Mouse (Mus musculus) heart, postnatal 0 days (tissue): ENCODE measurements around the gene Jakmip3. TPM values are rescaled to one million over a fixed set of nuclear protein-coding genes. Genes with fewer than 3 reads are reported as not detected.

Experiments used
- ATAC-seq: fragments of 200-750 bp; cut with Nextera tagmentation; 2 replicates; pipeline ENCODE4 v1.8.0; 2017; ENCODE audit warnings: low read depth, moderate number of reproducible peaks, moderate library complexity; ENCODE audit not compliant: insufficient read depth
- DNase-seq: peaks from one replicate; pipeline ENCODE4 v3.0.0-alpha.2; 2016; ENCODE audit warnings: low spot score
- H3K27ac ChIP-seq: fragments of 300-500 bp; sonication (generic); 2 replicates; pipeline ENCODE4 v1.5.1; 2014; ENCODE audit warnings: low read depth, mild to moderate bottlenecking
- H3K27me3 ChIP-seq: fragments of 300-500 bp; sonication (generic); 2 replicates; pipeline ENCODE4 v1.6.1; 2014; ENCODE audit warnings: low read length, mixed read lengths; ENCODE audit not compliant: control insufficient read depth, insufficient read depth
- H3K36me3 ChIP-seq: fragments of 300-500 bp; sonication (generic); replicated peaks from 2 replicates; pipeline ENCODE4 v1.6.1; 2014; ENCODE audit warnings: low read length, mixed read lengths; ENCODE audit not compliant: control insufficient read depth, insufficient read depth
- H3K4me1 ChIP-seq: fragments of 300-500 bp; sonication (generic); 2 replicates; pipeline ENCODE4 v1.6.1; 2014; ENCODE audit warnings: antibody characterized with exemption; ENCODE audit not compliant: control insufficient read depth, insufficient read depth
- H3K4me2 ChIP-seq: fragments of 300-500 bp; sonication (generic); 2 replicates; pipeline ENCODE4 v1.6.1; 2014; ENCODE audit warnings: low read depth, mild to moderate bottlenecking, low read length, moderate library complexity
- H3K4me3 ChIP-seq: fragments of 300-500 bp; sonication (generic); 2 replicates; pipeline ENCODE4 v1.5.1; 2014; ENCODE audit warnings: low read depth, low read length
- H3K9ac ChIP-seq: fragments of 300-500 bp; sonication (generic); replicated peaks from 2 replicates; pipeline ENCODE4 v1.6.1; 2014; ENCODE audit warnings: low read depth, low read length, mixed read lengths
- H3K9me3 ChIP-seq: fragments of 300-500 bp; sonication (generic); replicated peaks from 2 replicates; pipeline ENCODE4 v1.6.1; 2016; ENCODE audit warnings: low read length; ENCODE audit not compliant: control insufficient read depth
- CTCF ChIP-seq: IDR thresholded peaks from 2 replicates; pipeline ENCODE4 v1.5.1; 2016; ENCODE audit warnings: antibody characterized with exemption, control low read depth, low read depth
- EP300 ChIP-seq: IDR thresholded peaks from 2 replicates; pipeline ENCODE4 v1.6.1; 2016; ENCODE audit warnings: antibody characterized with exemption, low read depth
- WGBS: fragments of 180-500 bp; shearing (Covaris S2); extraction: QIAGEN DNeasy Blood & Tissue Kit; methylation state at CpG from one replicate; pipeline ENCODE4 v1.1.7; 2014; 5-methylcytosine and 5-hydroxymethylcytosine counted together
- polyA plus RNA-seq: library from polyadenylated mRNA; unstranded; fragments of >200 nt; fragmentation: Nextera tagmentation; extraction: Ambion mirVana; gene quantifications from 2 replicates; pipeline ENCODE4 v1.2.1, GENCODE M21; 2015
- total RNA-seq: library from RNA; depleted of rRNA; stranded (reverse); fragments of >200 nt; gene quantifications from 2 replicates; pipeline ENCODE4 v1.2.3, GENCODE M21; 2014; ENCODE audit warnings: low replicate concordance

Jakmip3 gene
- total and polyA plus RNA-seq, 2 experiments from 2014 or later: not detected

DNA sequence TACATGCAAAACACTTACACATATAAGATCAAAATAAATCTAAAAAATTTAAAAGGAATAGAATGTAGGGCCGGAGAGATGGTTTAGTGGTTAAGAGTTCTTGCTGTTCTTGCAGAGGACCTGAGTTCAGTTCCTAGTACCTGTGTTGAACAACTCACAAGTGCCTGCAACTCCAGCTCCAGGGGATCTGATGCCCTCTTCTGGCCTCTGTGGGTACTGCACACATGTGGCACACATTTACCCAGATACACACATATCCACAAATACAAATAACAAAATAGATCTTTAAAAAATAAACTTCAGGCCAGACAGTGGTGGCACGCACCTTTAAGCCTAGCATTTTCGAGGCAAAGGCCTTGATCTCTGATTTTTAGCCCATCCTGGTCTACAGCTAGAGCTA, 6.0 kb upstream of the Jakmip3 start:
- Histone ChIP-seq H3K4me1 (no peaks in the 10 kb centered on the region), H3K27me3 (peaks cover 13% of the 10 kb centered on the region), H3K9me3 (no peaks in the 10 kb centered on the region), H3K27ac (no peak overlapping the region), H3K4me3 (no peak overlapping the region), H3K4me2 (no peak overlapping the region), H3K9ac (no peak overlapping the region), H3K36me3 (no peaks in the 10 kb centered on the region)
- WGBS: 83% methylated on average over 3 of the region's 3 CpGs
- DNase-seq: no peak
- TF ChIP-seq EP300 (no peak), CTCF (no peak)
- no peak for ATAC-seq

DNA sequence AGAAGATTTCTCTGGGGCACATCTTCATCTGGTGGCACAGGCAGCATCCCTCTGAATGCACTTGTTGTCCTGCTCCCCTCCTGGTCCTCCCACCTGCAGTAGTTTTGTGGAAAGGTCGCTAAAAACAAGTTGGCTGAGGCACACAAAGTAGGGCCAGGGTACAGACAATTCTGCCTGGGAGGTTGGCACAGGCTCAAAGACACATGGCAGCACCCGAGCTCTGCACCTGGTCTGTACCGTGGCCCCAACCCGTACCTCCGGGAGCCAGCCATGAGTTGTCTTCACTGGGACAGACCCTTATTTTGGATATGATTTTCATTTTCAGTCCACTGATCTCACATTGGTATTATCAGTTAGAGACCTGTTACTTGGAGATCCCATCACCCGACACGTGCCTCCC, 1.5 kb upstream of the Jakmip3 start:
- H3K4me3 ChIP-seq: no peak overlapping the region
- H3K27me3 ChIP-seq: peaks cover 57% of the 10 kb centered on the region
- H3K9me3 ChIP-seq: no peaks in the 10 kb centered on the region
- H3K4me2 ChIP-seq: no peak overlapping the region
- ATAC-seq (no peak), DNase-seq (no peak)
- WGBS: 76% methylated on average over 7 of the region's 7 CpGs
- peaks cover 4% of the 10 kb centered on the region; the same call in 1 of the 2 replicates for H3K4me1 ChIP-seq
- no peak overlapping the region for H3K27ac ChIP-seq
- TF ChIP-seq CTCF (no peak), EP300 (no peak)
- H3K9ac ChIP-seq: no peak overlapping the region
- no peaks in the 10 kb centered on the region for H3K36me3 ChIP-seq

DNA sequence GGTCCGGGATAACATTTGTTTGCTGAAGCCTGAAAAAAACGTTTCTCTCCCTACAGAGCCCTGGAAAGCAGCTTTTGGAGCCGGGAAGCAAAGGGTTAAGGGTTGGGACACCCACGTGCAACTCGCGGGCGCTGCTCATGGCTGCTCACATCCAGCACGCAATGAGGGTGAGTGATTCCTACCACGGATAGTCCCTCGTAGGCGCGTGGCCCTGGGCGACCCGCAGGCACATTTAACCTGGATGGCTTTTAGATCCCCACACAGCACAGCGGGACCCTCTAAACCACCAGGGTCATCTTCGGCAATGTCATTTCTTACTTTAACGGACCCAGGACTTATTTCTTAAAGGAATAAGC, 296 bp upstream of the Jakmip3 start:
- H3K27ac ChIP-seq: no peak overlapping the region
- ATAC-seq (0 out of 2 replicates have a peak, but pooled peaks have one; percentile 33), DNase-seq (no peak)
- H3K9me3 ChIP-seq: no peaks in the 10 kb centered on the region
- H3K4me2 ChIP-seq: peak overlapping the region; percentile 76
- H3K9ac ChIP-seq: no peak overlapping the region
- TF ChIP-seq CTCF (no peak), EP300 (no peak)
- peaks cover 59% of the 10 kb centered on the region for H3K27me3 ChIP-seq
- H3K36me3 ChIP-seq: no peaks in the 10 kb centered on the region
- WGBS: 2% methylated on average over 17 of the region's 17 CpGs
- peak overlapping the region; percentile 52 for H3K4me3 ChIP-seq
- H3K4me1 ChIP-seq: peaks cover 4% of the 10 kb centered on the region; the same call in 1 of the 2 replicates

DNA sequence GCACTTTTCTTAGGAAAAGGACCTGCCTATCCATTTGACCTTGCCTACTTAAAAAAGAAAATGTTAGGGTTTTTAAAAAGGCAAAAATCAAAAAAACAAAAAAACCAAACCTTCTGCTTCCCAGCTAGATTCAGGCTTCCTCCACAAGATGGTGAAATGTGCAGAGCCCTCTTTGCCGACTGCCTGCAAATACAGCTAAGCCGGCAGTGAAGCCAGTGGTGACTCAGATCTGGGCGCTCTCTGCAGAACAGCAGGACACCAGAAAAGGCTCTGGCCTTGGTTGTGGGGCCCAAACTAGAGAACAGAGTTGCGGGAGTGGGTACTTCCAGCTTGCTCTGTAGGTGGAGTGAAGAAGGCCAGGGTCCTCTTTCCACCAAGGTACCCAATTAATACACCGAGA, 1.0 kb downstream of the Jakmip3 start:
- Histone ChIP-seq H3K9me3 (no peaks in the 10 kb centered on the region), H3K4me1 (peaks cover 4% of the 10 kb centered on the region; the same call in 1 of the 2 replicates), H3K27me3 (peaks cover 57% of the 10 kb centered on the region)

DNA sequence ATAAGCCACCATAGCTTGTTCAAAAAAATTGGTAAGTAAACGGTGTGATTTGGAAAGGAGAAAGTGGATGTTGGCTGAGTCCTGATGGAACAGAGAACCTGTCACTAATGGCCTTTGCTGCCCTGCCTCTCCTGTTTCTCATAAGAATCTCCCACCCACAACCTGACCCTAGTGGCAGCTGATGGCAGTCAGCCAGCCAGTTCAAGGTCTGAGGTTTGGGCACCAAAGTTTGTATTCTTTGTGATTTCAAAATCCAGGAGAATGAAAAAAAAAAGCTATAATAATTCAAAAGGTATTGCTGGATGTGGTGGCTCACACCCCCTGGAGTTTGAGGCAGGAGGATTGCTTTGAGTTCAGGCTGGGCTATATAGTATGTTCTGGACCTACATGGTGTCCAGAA, 1.8 kb downstream of the Jakmip3 start:
- DNase-seq (no peak), ATAC-seq (no peak)
- Histone ChIP-seq H3K27ac (no peak overlapping the region), H3K4me1 (peaks cover 4% of the 10 kb centered on the region; the same call in 1 of the 2 replicates), H3K4me2 (no peak overlapping the region), H3K4me3 (no peak overlapping the region), H3K9ac (no peak overlapping the region), H3K27me3 (peaks cover 57% of the 10 kb centered on the region), H3K9me3 (no peaks in the 10 kb centered on the region), H3K36me3 (no peaks in the 10 kb centered on the region)
- TF ChIP-seq EP300: no peak
- no peak for TF ChIP-seq CTCF
- WGBS: 84% methylated on average over 1 of the region's 1 CpGs

More for the DNA sequence above, 1.0 kb downstream of the Jakmip3 start:
- TF ChIP-seq EP300: no peak
- no peak for TF ChIP-seq CTCF
- DNase-seq (no peak), ATAC-seq (no peak)
- WGBS: 40% methylated on average over 5 of the region's 5 CpGs
- 0 out of 2 replicates have a peak overlapping the region, but pooled peaks have one; percentile 52 for H3K4me3 ChIP-seq
- no peaks in the 10 kb centered on the region for H3K36me3 ChIP-seq
- H3K9ac ChIP-seq: no peak overlapping the region
- no peak overlapping the region for H3K4me2 ChIP-seq
- H3K27ac ChIP-seq: no peak overlapping the region

DNA sequence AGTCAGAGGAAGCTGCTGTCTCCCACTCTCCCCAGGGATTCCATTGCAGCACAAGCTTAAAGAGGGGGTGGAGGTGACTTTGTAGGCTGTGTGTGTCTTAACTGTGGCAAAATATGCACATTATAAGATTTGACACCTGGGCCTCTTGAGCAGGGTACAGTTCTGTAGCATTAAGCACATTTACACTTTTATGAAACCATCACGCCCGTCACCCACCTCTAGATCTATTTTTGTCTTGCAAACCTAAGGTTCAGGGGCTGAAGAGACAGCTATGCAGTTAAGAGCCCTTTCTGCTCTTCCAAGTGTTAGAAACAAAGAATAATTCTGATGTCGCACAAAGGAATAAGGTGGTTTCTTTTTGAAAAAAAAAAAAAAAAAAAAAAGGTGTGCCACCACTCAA, 5.1 kb downstream of the Jakmip3 start:
- Histone ChIP-seq H3K9ac (no peak overlapping the region), H3K4me2 (no peak overlapping the region), H3K4me3 (no peak overlapping the region), H3K4me1 (peaks cover 2% of the 10 kb centered on the region; the same call in 1 of the 2 replicates), H3K9me3 (no peaks in the 10 kb centered on the region), H3K36me3 (no peaks in the 10 kb centered on the region), H3K27ac (no peak overlapping the region), H3K27me3 (peaks cover 35% of the 10 kb centered on the region)
- no peak for TF ChIP-seq EP300
- no peak for TF ChIP-seq CTCF
- ATAC-seq: no peak
- WGBS: 29% methylated on average over 3 of the region's 3 CpGs
- no peak for DNase-seq
